Mouse (Mus musculus): ENCODE measurements at regions not wholly inside any gene's neighbourhood (a gene's known extent, or its start where the extent isn't known, plus 50 kb on each side); places are given as distances from the start of the nearest gene placed in this dataset.
A peak's percentile ranks its signal among the peaks of the same experiment; 100 is the strongest.

GRCm38 (mm10) chrX:45340661-45341060 lies 250.0 kb downstream of the Prr32 start:
- no peak for TF ChIP-seq EP300 (IDR thresholded peaks at IDR 0.05; ENCODE audit: low read depth)
- TF ChIP-seq CTCF (IDR thresholded peaks at IDR 0.05; ENCODE audit: low read depth), result peak; percentile 28
